8 mouse cellular contexts compared by ENCODE assay signal in genomic region chr4:46039899-46040298, GRCm38 (mm10). TPM values are rescaled to one million over a fixed set of nuclear protein-coding genes. Genes with fewer than 3 reads are reported as not detected.
DNase-seq lines count a peak whose midpoint lies in the region; ATAC-seq and TF ChIP-seq lines count a peak whose summit lies in the region.

No protein-coding gene starts in this region.

- ATAC-seq in erythroid progenitor cell, adult 5-6 weeks (replicated peaks; ENCODE audit: low FRiP score, poor library complexity, severe bottlenecking): peak; percentile 62
- ATAC-seq in limb, embryonic 13.5 days (ENCODE audit: low FRiP score, low read depth): no peak

- WGBS in lung, adult 2 months: 23% methylated on average over 6 of the region's 6 CpGs
- WGBS in limb, embryonic 13.5 days: 16% methylated on average over 6 of the region's 6 CpGs
- WGBS in small intestine, adult 2 months: 9% methylated on average over 6 of the region's 6 CpGs

- DNase-seq in lung, adult 2 months: no peak
- DNase-seq in lung, postnatal 36 days: no peak
- no peak for DNase-seq in urinary bladder, postnatal 10 days (ENCODE audit: low spot score)
- DNase-seq in urinary bladder, adult 18-20 months (ENCODE audit: low spot score in 2 of 2): no peak
- no peak for DNase-seq in adrenal gland, postnatal 10 days

- peak overlapping the region; percentile 65; the same call in 1 of the 2 replicates for H3K9ac ChIP-seq in limb, embryonic 13.5 days

- no peak for TF ChIP-seq CTCF in lung, adult 2 months (IDR thresholded peaks at IDR 0.05; ENCODE audit: insufficient read depth, low read length)
- no peak for TF ChIP-seq CTCF in small intestine, adult 2 months (IDR thresholded peaks at IDR 0.05; ENCODE audit: extremely low read depth, insufficient read length, insufficient replicate concordance, low read depth, low read length)

- no peaks in the 10 kb centered on the region for H3K9me3 ChIP-seq in limb, embryonic 13.5 days

- peak overlapping the region; percentile 99 for H3K4me2 ChIP-seq in limb, embryonic 13.5 days (replicated peaks)

- no peaks in the 10 kb centered on the region for H3K36me3 ChIP-seq in limb, embryonic 13.5 days
- no peaks in the 10 kb centered on the region for H3K36me3 ChIP-seq in small intestine, adult 2 months (ENCODE audit: control insufficient read depth, insufficient read depth, low read length)

- H3K27ac ChIP-seq in limb, embryonic 13.5 days: no peak overlapping the region
- no peak overlapping the region for H3K27ac ChIP-seq in small intestine, adult 2 months (ENCODE audit: insufficient read depth, low read depth, low read length)

- H3K4me3 ChIP-seq in lung, adult 2 months (replicated peaks; ENCODE audit: extremely low read depth, low read depth, low read length): peak overlapping the region; percentile 61
- H3K4me3 ChIP-seq in limb, embryonic 13.5 days: peak overlapping the region; percentile 61
- H3K4me3 ChIP-seq in small intestine, adult 2 months (ENCODE audit: low read depth, low read length): peak overlapping the region; percentile 60

- no peak for TF ChIP-seq POLR2A in lung, adult 2 months (IDR thresholded peaks at IDR 0.05; ENCODE audit: borderline replicate concordance, extremely low read depth, low read depth, low read length)
- TF ChIP-seq POLR2A in small intestine, adult 2 months (IDR thresholded peaks at IDR 0.05; ENCODE audit: low read depth, low read length): no peak

- peaks cover 71% of the 10 kb centered on the region for H3K27me3 ChIP-seq in limb, embryonic 13.5 days
- H3K27me3 ChIP-seq in small intestine, adult 2 months (ENCODE audit: control insufficient read depth, insufficient read depth, low read length): peaks cover 15% of the 10 kb centered on the region

- H3K4me1 ChIP-seq in lung, adult 2 months (ENCODE audit: control insufficient read depth, insufficient read depth, low read length): no peaks in the 10 kb centered on the region; the same call in none of the 2 replicates
- peaks cover 24% of the 10 kb centered on the region for H3K4me1 ChIP-seq in limb, embryonic 13.5 days
- peaks cover 4% of the 10 kb centered on the region; the same call in 1 of the 2 replicates for H3K4me1 ChIP-seq in small intestine, adult 2 months (ENCODE audit: control insufficient read depth, insufficient read depth, insufficient read length, low read length)

RNA-seq across cellular contexts. Expression of gene Tmod1, which starts 1.2 kb away (rescaled TPM):
- polyA plus RNA-seq in lung, adult 2 months (2012; rRNA removed): 17.1 and 22.3 TPM in 2 replicates
- total RNA-seq in erythroid progenitor cell, adult 5-6 weeks (2015; ENCODE audit: low replicate concordance): 258 and 260 TPM in 2 replicates
- total RNA-seq in erythroid progenitor cell, adult 5-6 weeks (2017; ENCODE audit: low replicate concordance): 189 and 234 TPM in 2 replicates
- polyA plus RNA-seq in limb, embryonic 13.5 days (2015; fragmentation: Nextera tagmentation; extraction: Ambion mirVana): 9.9 and 10.2 TPM in 2 replicates
- polyA plus RNA-seq in small intestine, adult 2 months (2012; rRNA removed): 0.67 and 1.2 TPM in 2 replicates
- total RNA-seq in adrenal gland, postnatal 10 days (2021): 10 to 100 TPM in 1 of 2 experiments, 1 to 10 TPM in 1; 6.9 to 22.7 TPM
